Comparison of ENCODE assay signal across 15 mouse cellular contexts in the genomic region with DNA sequence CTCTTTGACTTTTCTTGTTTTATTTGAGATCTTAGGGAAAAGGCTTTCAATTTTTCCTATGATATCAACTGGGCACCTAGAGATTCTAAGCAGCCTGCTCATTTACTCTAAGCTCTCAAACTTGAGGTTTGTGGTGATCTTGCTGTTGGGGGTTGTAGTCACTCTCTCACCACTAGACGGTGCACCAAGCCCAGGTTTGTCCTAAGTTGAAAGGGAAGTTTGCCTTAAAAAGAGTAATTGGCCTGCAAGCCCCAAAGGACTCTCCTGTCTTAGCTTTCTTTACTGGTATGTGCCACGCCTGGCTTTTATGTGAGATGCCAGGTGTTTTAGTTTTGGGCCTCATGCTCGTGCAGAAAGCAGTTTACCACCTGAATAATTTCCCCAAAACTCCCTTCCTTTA. TPM values are rescaled to one million over a fixed set of nuclear protein-coding genes. Genes with fewer than 3 reads are reported as not detected.
"Had no signal": no experiment of that assay in that cellular context is flagged by ENCODE, and none has a peak within 500 bp of the region (broad histone marks: within the 10 kb centered on the region; RNA-seq: fewer than 3 reads in every experiment).

No protein-coding gene starts in this region.

RNA-seq across cellular contexts. Expression of a gene that starts 12.7 kb away (rescaled TPM):
- total RNA-seq: heart, postnatal 10 days; heart, postnatal 14 days; heart, postnatal 25 days; heart, postnatal 36 days; heart, postnatal 4 days; hindbrain, postnatal 0 days; layer of hippocampus, adult 18-20 months; layer of hippocampus, adult 2 months; layer of hippocampus, adult 8-10 months; layer of hippocampus, postnatal 10 days; layer of hippocampus, postnatal 14 days; layer of hippocampus, postnatal 25 days; layer of hippocampus, postnatal 36 days; left cerebral cortex, adult 18-20 months; left cerebral cortex, adult 2 months had no signal
